Mouse (Mus musculus): Measurements from ENCODE around the gene Mon2.

DNA sequence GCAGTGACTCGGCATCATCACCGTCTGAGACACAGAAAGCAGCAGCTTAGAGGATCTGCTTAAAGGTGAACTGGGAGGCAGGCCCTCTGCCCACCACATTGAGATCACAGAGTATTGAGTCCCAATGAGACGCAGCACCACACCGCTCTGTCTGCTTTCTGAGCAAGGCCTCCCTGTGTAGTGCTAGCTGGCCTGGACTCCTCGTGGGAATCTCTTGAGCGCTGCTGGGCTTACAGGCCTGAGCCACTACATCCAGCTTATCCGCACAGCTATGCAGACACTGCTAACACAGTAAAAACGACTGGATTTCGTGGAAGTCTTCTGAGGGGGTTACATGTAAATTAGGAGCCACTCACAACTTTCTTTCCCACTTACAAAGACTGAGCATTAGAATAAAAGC lies 84.7 kb downstream of the Mon2 start:
- no peak for TF ChIP-seq ZC3H11A (IDR thresholded peaks at IDR 0.05; ENCODE audit: borderline replicate concordance, low read depth, low read length)
- no peak for TF ChIP-seq CHD2 (IDR thresholded peaks at IDR 0.05; ENCODE audit: low read depth, low read length)
- no peak for TF ChIP-seq HCFC1 (IDR thresholded peaks at IDR 0.05; ENCODE audit: borderline replicate concordance, insufficient read depth, low read length)
- TF ChIP-seq ZNF384 (IDR thresholded peaks at IDR 0.05; ENCODE audit: low read depth, low read length): no peak

Measured in ES-E14 (cell line).